Mouse (Mus musculus) neural tube, embryonic 11.5 days (tissue): ENCODE results near the gene Rbp3. TPM values are rescaled to one million over a fixed set of nuclear protein-coding genes. Genes with fewer than 3 reads are reported as not detected.

Experiments
- ATAC-seq: fragments of 200-750 bp; cut with Nextera tagmentation; 2 replicates; pipeline ENCODE4 v1.8.0; 2017; ENCODE audit warnings: moderate number of reproducible peaks, mild to moderate bottlenecking, moderate TSS enrichment, moderate library complexity; ENCODE audit not compliant: insufficient read depth, low FRiP score, low TSS enrichment
- DNase-seq: peaks from one replicate; pipeline ENCODE4 v3.0.0-alpha.2; 2015; ENCODE audit warnings: low spot score
- H3K27ac ChIP-seq: fragments of 300-500 bp; sonication (generic); 2 replicates; pipeline ENCODE4 v1.5.1; 2014; ENCODE audit warnings: low read depth, mild to moderate bottlenecking, low read length
- H3K27me3 ChIP-seq: fragments of 300-500 bp; sonication (generic); 2 replicates; pipeline ENCODE4 v1.6.1; 2014; ENCODE audit warnings: mild to moderate bottlenecking, low read length, mixed read lengths; ENCODE audit not compliant: control insufficient read depth, insufficient read depth
- H3K36me3 ChIP-seq: fragments of 300-500 bp; sonication (generic); 2 replicates; pipeline ENCODE4 v1.6.1; 2014; ENCODE audit warnings: mild to moderate bottlenecking, low read length, moderate library complexity, mixed read lengths; ENCODE audit not compliant: control insufficient read depth, insufficient read depth
- H3K4me1 ChIP-seq: fragments of 300-500 bp; sonication (generic); 2 replicates; pipeline ENCODE4 v1.6.1; 2014; ENCODE audit warnings: low read length, mixed read lengths; ENCODE audit not compliant: control insufficient read depth, insufficient read depth
- H3K4me2 ChIP-seq: fragments of 300-500 bp; sonication (generic); 2 replicates; pipeline ENCODE4 v1.6.1; 2014; ENCODE audit warnings: low read depth, mild to moderate bottlenecking, moderate library complexity
- H3K4me3 ChIP-seq: fragments of 300-500 bp; sonication (generic); 2 replicates; pipeline ENCODE4 v1.5.1; 2014; ENCODE audit warnings: low read depth, low read length
- H3K9ac ChIP-seq: fragments of 300-500 bp; sonication (generic); 2 replicates; pipeline ENCODE4 v1.6.1; 2014; ENCODE audit warnings: mild to moderate bottlenecking, low read length
- H3K9me3 ChIP-seq: fragments of 300-500 bp; sonication (generic); 2 replicates; pipeline ENCODE4 v1.6.1; 2016; ENCODE audit warnings: low read length; ENCODE audit not compliant: control insufficient read depth
- WGBS: fragments of 180-500 bp; shearing (Covaris S2); extraction: QIAGEN DNeasy Blood & Tissue Kit; methylation state at CpG from one replicate; pipeline ENCODE4 v1.1.7; 2014; 5-methylcytosine and 5-hydroxymethylcytosine counted together
- polyA plus RNA-seq: library from polyadenylated mRNA; unstranded; fragments of >200 nt; fragmentation: Nextera tagmentation; extraction: Ambion mirVana; gene quantifications from 2 replicates; pipeline ENCODE4 v1.2.1, GENCODE M21; 2014

The Rbp3 gene
- polyA plus RNA-seq, 1 experiment from 2014 or later = not detected

- ATAC-seq = no peak
- Histone ChIP-seq H3K9me3 (no peaks in the 10 kb centered on the region), H3K4me3 (no peak overlapping the region), H3K36me3 (no peaks in the 10 kb centered on the region), H3K27ac (no peak overlapping the region), H3K27me3 (no peaks in the 10 kb centered on the region), H3K4me2 (no peak overlapping the region), H3K4me1 (no peaks in the 10 kb centered on the region), H3K9ac (no peak overlapping the region)
- DNase-seq = no peak
- WGBS = 94% methylated on average over 4 of the region's 4 CpGs
These were observed 4.4 kb downstream of the Rbp3 start for GRCm38 (mm10) chr14:33958186-33958585.

- Histone ChIP-seq H3K27ac (no peak overlapping the region), H3K4me2 (no peak overlapping the region), H3K4me1 (no peaks in the 10 kb centered on the region), H3K4me3 (no peak overlapping the region), H3K9ac (no peak overlapping the region), H3K27me3 (no peaks in the 10 kb centered on the region), H3K9me3 (no peaks in the 10 kb centered on the region), H3K36me3 (no peaks in the 10 kb centered on the region)
- ATAC-seq (no peak), DNase-seq (no peak)
- 84% methylated on average over 3 of the region's 3 CpGs for WGBS
These were observed 5.0 kb downstream of the Rbp3 start for GRCm38 (mm10) chr14:33958841-33959240.

DNA sequence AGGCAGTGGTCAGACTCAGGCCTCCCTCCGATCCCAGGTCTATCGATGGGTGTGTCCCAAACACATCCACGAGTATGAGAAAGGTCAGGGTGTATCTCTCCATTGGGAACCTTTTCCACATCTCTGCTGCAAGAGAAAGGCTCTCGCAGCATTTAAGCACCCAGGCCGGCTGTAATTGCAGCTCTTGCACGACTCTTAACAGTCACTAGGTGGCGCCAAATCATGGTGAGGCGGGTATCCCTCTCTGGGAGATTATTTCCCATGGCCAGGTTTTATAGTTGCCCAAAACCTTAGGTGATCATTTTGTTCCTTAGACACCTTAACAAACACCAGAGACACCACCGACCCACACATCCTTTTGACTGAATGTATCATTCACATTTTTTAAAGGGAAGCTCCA is 5.5 kb downstream of the Rbp3 start:
- 16% methylated on average over 9 of the region's 9 CpGs for WGBS

GRCm38 (mm10) chr14:33965675-33966074 is 11.9 kb downstream of the Rbp3 start:
- H3K9ac ChIP-seq = no peak overlapping the region
- no peak overlapping the region for H3K4me2 ChIP-seq
- no peaks in the 10 kb centered on the region for H3K4me1 ChIP-seq
- H3K36me3 ChIP-seq = no peaks in the 10 kb centered on the region
- no peak overlapping the region for H3K27ac ChIP-seq
- H3K27me3 ChIP-seq = no peaks in the 10 kb centered on the region
- H3K4me3 ChIP-seq = no peak overlapping the region
- H3K9me3 ChIP-seq = no peaks in the 10 kb centered on the region
- ATAC-seq (no peak), DNase-seq (no peak)
- 65% methylated on average over 7 of the region's 7 CpGs for WGBS

More for the DNA sequence above, 5.5 kb downstream of the Rbp3 start:
- Histone ChIP-seq H3K4me3 (no peak overlapping the region), H3K9me3 (no peaks in the 10 kb centered on the region), H3K27ac (no peak overlapping the region), H3K27me3 (no peaks in the 10 kb centered on the region), H3K4me1 (no peaks in the 10 kb centered on the region), H3K9ac (no peak overlapping the region), H3K4me2 (no peak overlapping the region), H3K36me3 (no peaks in the 10 kb centered on the region)
- ATAC-seq (no peak), DNase-seq (peak; percentile 63)

GRCm38 (mm10) chr14:33972679-33973078 is 18.9 kb downstream of the Rbp3 start:
- Histone ChIP-seq H3K9me3 (no peaks in the 10 kb centered on the region), H3K27ac (no peak overlapping the region), H3K27me3 (no peaks in the 10 kb centered on the region), H3K9ac (no peak overlapping the region), H3K4me1 (no peaks in the 10 kb centered on the region), H3K36me3 (no peaks in the 10 kb centered on the region), H3K4me3 (no peak overlapping the region), H3K4me2 (no peak overlapping the region)
- 41% methylated on average over 7 of the region's 7 CpGs for WGBS
- no peak for ATAC-seq
- DNase-seq = peak; percentile 32

DNA sequence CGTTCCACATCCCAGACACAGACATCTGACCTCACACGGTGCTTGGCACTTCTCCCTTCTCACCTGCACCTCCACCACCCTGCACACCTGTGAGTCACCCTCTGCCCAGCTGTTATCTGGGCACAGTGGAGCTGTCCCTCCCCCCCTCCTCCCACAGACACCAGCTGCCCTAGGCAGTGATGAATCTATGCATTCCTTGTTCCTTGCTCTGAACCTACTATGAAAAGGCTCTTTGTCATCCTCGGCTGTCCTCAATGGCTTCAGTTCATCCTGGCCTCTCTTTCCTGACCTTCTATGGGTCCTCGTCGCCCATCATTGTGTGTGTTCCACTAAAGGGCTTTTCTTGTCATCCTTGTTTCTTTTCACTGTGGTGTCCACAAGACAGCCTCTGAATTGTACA is 20.9 kb downstream of the Rbp3 start:
- Histone ChIP-seq H3K4me2 (no peak overlapping the region), H3K4me3 (no peak overlapping the region), H3K27ac (no peak overlapping the region), H3K27me3 (0 out of 2 replicates have a peak, but pooled peaks cover 2% of the 10 kb centered on the region), H3K9ac (no peak overlapping the region; the same call in 1 of the 2 replicates), H3K9me3 (no peaks in the 10 kb centered on the region), H3K36me3 (no peaks in the 10 kb centered on the region), H3K4me1 (no peaks in the 10 kb centered on the region)
- WGBS = 56% methylated on average over 5 of the region's 5 CpGs
- DNase-seq (no peak), ATAC-seq (no peak)

GRCm38 (mm10) chr14:33977748-33978147 is 23.9 kb downstream of the Rbp3 start:
- H3K9ac ChIP-seq = no peak overlapping the region
- no peak for DNase-seq
- no peaks in the 10 kb centered on the region for H3K36me3 ChIP-seq
- no peak overlapping the region for H3K4me3 ChIP-seq
- 41% methylated on average over 7 of the region's 7 CpGs for WGBS
- no peak overlapping the region for H3K27ac ChIP-seq
- 0 out of 2 replicates have a peak, but pooled peaks cover 2% of the 10 kb centered on the region for H3K27me3 ChIP-seq
- H3K9me3 ChIP-seq = no peaks in the 10 kb centered on the region
- H3K4me1 ChIP-seq = no peaks in the 10 kb centered on the region
- no peak overlapping the region for H3K4me2 ChIP-seq
- ATAC-seq = no peak

- H3K9ac ChIP-seq = peak within 1 kb of the TSS; percentile 31; the same call in 1 of the 2 replicates
- WGBS = 3% methylated on average over 25 of the region's 25 CpGs
- H3K27ac ChIP-seq = no peak within 1 kb of the TSS
These were observed 24.8 kb downstream of the Rbp3 start, which contains the start of gene Zfp488 for GRCm38 (mm10) chr14:33978604-33979059. TSS of gene Zfp488 (minus strand) at chr14:33978764.

DNA sequence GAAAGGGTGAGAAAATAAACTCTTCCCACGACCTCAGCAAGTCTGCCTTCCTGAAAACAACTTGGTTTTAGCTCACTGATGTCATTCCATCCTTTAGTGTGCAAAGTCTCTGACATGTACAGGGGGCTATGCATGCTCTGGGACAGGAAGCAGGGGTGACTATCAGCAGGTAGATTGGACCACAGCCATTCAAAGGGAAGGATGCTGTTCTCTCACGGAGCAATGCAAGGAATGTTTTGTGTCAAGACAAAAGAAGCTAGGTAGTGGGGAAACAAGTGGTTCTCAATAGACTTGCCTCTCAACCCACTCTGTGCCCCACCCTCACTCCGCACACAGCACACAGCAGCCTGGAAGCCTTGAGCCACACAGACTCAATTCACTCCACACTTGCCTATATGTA is 35.4 kb downstream of the Rbp3 start:
- DNase-seq (no peak), ATAC-seq (no peak)
- H3K4me3 ChIP-seq = no peak overlapping the region
- no peak overlapping the region for H3K27ac ChIP-seq
- no peaks in the 10 kb centered on the region for H3K36me3 ChIP-seq
- H3K9ac ChIP-seq = no peak overlapping the region
- no peaks in the 10 kb centered on the region for H3K9me3 ChIP-seq
- 72% methylated on average over 3 of the region's 3 CpGs for WGBS
- H3K4me2 ChIP-seq = no peak overlapping the region
- H3K27me3 ChIP-seq = no peaks in the 10 kb centered on the region
- H3K4me1 ChIP-seq = no peaks in the 10 kb centered on the region

More at GRCm38 (mm10) chr14:33978604-33979059, 24.8 kb downstream of the Rbp3 start, which contains the start of gene Zfp488:
- no peaks in the 10 kb centered on the region for H3K9me3 ChIP-seq
- H3K36me3 ChIP-seq = no peaks in the 10 kb centered on the region
- peak within 1 kb of the TSS; percentile 31 for H3K4me3 ChIP-seq
- DNase-seq (peak; percentile 47), ATAC-seq (no peak)
- no peaks in the 10 kb centered on the region for H3K4me1 ChIP-seq
- H3K27me3 ChIP-seq = 0 out of 2 replicates have a peak, but pooled peaks cover 2% of the 10 kb centered on the region
- peak within 1 kb of the TSS; percentile 63 for H3K4me2 ChIP-seq
